ENCODE assay signal across 12 mouse cellular contexts in the genomic region with DNA sequence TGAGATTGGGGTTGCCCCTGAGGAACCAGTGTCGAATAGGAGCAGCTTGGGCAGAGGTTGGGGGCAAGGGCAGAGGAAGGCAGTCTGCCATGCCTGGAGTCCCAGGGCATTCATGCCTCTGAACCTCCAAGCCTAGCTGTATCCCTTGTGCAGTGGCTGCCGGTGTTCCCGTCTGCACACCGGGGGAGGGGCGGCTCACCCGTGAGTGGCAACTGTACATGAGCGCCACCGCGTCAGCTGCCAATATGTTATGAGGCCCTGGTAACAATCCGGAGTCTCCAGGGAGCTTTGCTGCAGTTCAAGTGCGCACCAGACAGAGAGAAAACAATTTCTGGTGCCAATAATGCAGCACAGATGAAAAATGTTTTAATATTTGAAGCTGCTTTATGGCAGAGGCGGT.
DNase-seq lines count a peak whose midpoint lies in the region; ATAC-seq and TF ChIP-seq lines count a peak whose summit lies in the region.
"Had no signal": no experiment of that assay in that cellular context is flagged by ENCODE, and none has a peak within 500 bp of the region (broad histone marks: within the 10 kb centered on the region; RNA-seq: fewer than 3 reads in every experiment).

No protein-coding gene starts in this region.

- no peak overlapping the region for H3K4me3 ChIP-seq in lung, embryonic 14.5 days (ENCODE audit: low read depth, low read length)
- no peak overlapping the region for H3K4me3 ChIP-seq in forebrain, embryonic 15.5 days
- H3K4me3 ChIP-seq in hindbrain, postnatal 0 days (ENCODE audit: low read length) = no peak overlapping the region
- H3K4me3 ChIP-seq in neural tube, embryonic 14.5 days (ENCODE audit: low read depth, low read length) = no peak overlapping the region
- H3K4me3 ChIP-seq in liver, embryonic 11.5 days (ENCODE audit: low read depth, low read length) = no peak overlapping the region
- H3K4me3 ChIP-seq: erythroblast, embryonic 14.5 days; liver, embryonic 15.5 days had no signal

- H3K4me2 ChIP-seq in lung, embryonic 14.5 days = no peak overlapping the region
- H3K4me2 ChIP-seq in forebrain, embryonic 15.5 days (replicated peaks) = no peak overlapping the region
- peak overlapping the region; percentile 2; the same call in 1 of the 2 replicates for H3K4me2 ChIP-seq in hindbrain, postnatal 0 days (ENCODE audit: low read depth, low read length)
- H3K4me2 ChIP-seq in neural tube, embryonic 14.5 days (ENCODE audit: low read depth, low read length) = no peak overlapping the region
- H3K4me2 ChIP-seq in liver, embryonic 11.5 days = no peak overlapping the region
- H3K4me2 ChIP-seq: liver, embryonic 15.5 days had no signal

- ATAC-seq in lung, embryonic 14.5 days (ENCODE audit: insufficient read depth) = no peak
- ATAC-seq in forebrain, embryonic 15.5 days (replicated peaks) = peak; percentile 60
- peak; percentile 53; the same call in 1 of the 2 replicates for ATAC-seq in hindbrain, postnatal 0 days
- peak; percentile 77 for ATAC-seq in neural tube, embryonic 14.5 days (ENCODE audit: low read depth)
- ATAC-seq in liver, embryonic 11.5 days (replicated peaks; ENCODE audit: low FRiP score) = no peak
- ATAC-seq: inflammation-experienced regulatory T-cells, adult 6 months had no signal

- no peak for TF ChIP-seq CTCF in lung, embryonic 14.5 days (IDR thresholded peaks at IDR 0.05; ENCODE audit: low read depth)
- TF ChIP-seq CTCF in hindbrain, postnatal 0 days (IDR thresholded peaks at IDR 0.05; ENCODE audit: low read depth) = no peak

- 43% methylated on average over 12 of the region's 12 CpGs for WGBS in lung, embryonic 14.5 days
- WGBS in forebrain, embryonic 15.5 days = 45% methylated on average over 12 of the region's 12 CpGs
- 29% methylated on average over 12 of the region's 12 CpGs for WGBS in hindbrain, postnatal 0 days
- WGBS in neural tube, embryonic 14.5 days = 29% methylated on average over 12 of the region's 12 CpGs
- WGBS in liver, embryonic 11.5 days = 80% methylated on average over 12 of the region's 12 CpGs

- intact Hi-C loops in left cerebral cortex, postnatal 14 days (cut with DNase I) = no loop called here

- no peaks in the 10 kb centered on the region for H3K36me3 ChIP-seq in lung, embryonic 14.5 days (ENCODE audit: insufficient read depth)
- H3K36me3 ChIP-seq in forebrain, embryonic 15.5 days = no peaks in the 10 kb centered on the region
- H3K36me3 ChIP-seq in hindbrain, postnatal 0 days (ENCODE audit: insufficient read depth, low read length) = no peaks in the 10 kb centered on the region
- no peaks in the 10 kb centered on the region for H3K36me3 ChIP-seq in neural tube, embryonic 14.5 days (ENCODE audit: control insufficient read depth, insufficient read depth, low read length)
- H3K36me3 ChIP-seq in liver, embryonic 11.5 days (ENCODE audit: control insufficient read depth, insufficient read depth, low read length) = no peaks in the 10 kb centered on the region
- H3K36me3 ChIP-seq: liver, embryonic 15.5 days had no signal

- DNase-seq in lung, embryonic 14.5 days = peak; percentile 32
- DNase-seq in lung, postnatal 14 days = no peak
- peak; percentile 69 for DNase-seq in hindbrain, postnatal 0 days (ENCODE audit: low spot score)
- DNase-seq in liver, embryonic 11.5 days (ENCODE audit: low spot score) = no peak
- no peak for DNase-seq in left cerebral cortex, postnatal 14 days (ENCODE audit: low spot score in 2 of 2)
- DNase-seq: cerebellum, adult 18-20 months; thymus, postnatal 25 days had no signal

- H3K9me3 ChIP-seq in lung, embryonic 14.5 days (ENCODE audit: low read depth, low read length) = no peaks in the 10 kb centered on the region
- H3K9me3 ChIP-seq in forebrain, embryonic 15.5 days = no peaks in the 10 kb centered on the region
- no peaks in the 10 kb centered on the region for H3K9me3 ChIP-seq in hindbrain, postnatal 0 days (ENCODE audit: low read length)
- no peaks in the 10 kb centered on the region for H3K9me3 ChIP-seq in neural tube, embryonic 14.5 days (ENCODE audit: control insufficient read depth, low read length)
- no peaks in the 10 kb centered on the region for H3K9me3 ChIP-seq in liver, embryonic 11.5 days (ENCODE audit: control insufficient read depth, low read length)

- H3K27ac ChIP-seq in lung, embryonic 14.5 days (ENCODE audit: low read depth) = no peak overlapping the region
- no peak overlapping the region for H3K27ac ChIP-seq in forebrain, embryonic 15.5 days (replicated peaks)
- H3K27ac ChIP-seq in hindbrain, postnatal 0 days = no peak overlapping the region
- 0 out of 2 replicates have a peak overlapping the region, but pooled peaks have one; percentile 1 for H3K27ac ChIP-seq in neural tube, embryonic 14.5 days (ENCODE audit: low read depth, low read length)
- H3K27ac ChIP-seq in liver, embryonic 11.5 days (ENCODE audit: low read depth, low read length) = no peak overlapping the region
- H3K27ac ChIP-seq: liver, embryonic 15.5 days had no signal

- no peak overlapping the region for H3K9ac ChIP-seq in lung, embryonic 14.5 days
- H3K9ac ChIP-seq in forebrain, embryonic 15.5 days (replicated peaks) = no peak overlapping the region
- H3K9ac ChIP-seq in hindbrain, postnatal 0 days (replicated peaks; ENCODE audit: low read length) = no peak overlapping the region
- no peak overlapping the region for H3K9ac ChIP-seq in neural tube, embryonic 14.5 days (replicated peaks; ENCODE audit: low read depth, low read length)
- H3K9ac ChIP-seq in liver, embryonic 11.5 days (ENCODE audit: low read depth, low read length) = no peak overlapping the region
- H3K9ac ChIP-seq: liver, embryonic 15.5 days had no signal

- no peaks in the 10 kb centered on the region for H3K4me1 ChIP-seq in lung, embryonic 14.5 days (ENCODE audit: insufficient read depth)
- H3K4me1 ChIP-seq in forebrain, embryonic 15.5 days = peaks cover 32% of the 10 kb centered on the region
- H3K4me1 ChIP-seq in hindbrain, postnatal 0 days (ENCODE audit: insufficient read depth, low read length) = peaks cover 9% of the 10 kb centered on the region
- peaks cover 14% of the 10 kb centered on the region for H3K4me1 ChIP-seq in neural tube, embryonic 14.5 days (ENCODE audit: control insufficient read depth, insufficient read depth, low read length)
- H3K4me1 ChIP-seq in liver, embryonic 11.5 days (replicated peaks; ENCODE audit: control insufficient read depth, insufficient read depth, low read length) = peaks cover 5% of the 10 kb centered on the region; the same call in 1 of the 2 replicates
- H3K4me1 ChIP-seq: liver, embryonic 15.5 days had no signal

- H3K27me3 ChIP-seq in lung, embryonic 14.5 days (ENCODE audit: insufficient read depth, low read length) = no peaks in the 10 kb centered on the region
- no peaks in the 10 kb centered on the region for H3K27me3 ChIP-seq in forebrain, embryonic 15.5 days
- H3K27me3 ChIP-seq in hindbrain, postnatal 0 days (ENCODE audit: insufficient read depth, low read length) = no peaks in the 10 kb centered on the region
- no peaks in the 10 kb centered on the region for H3K27me3 ChIP-seq in neural tube, embryonic 14.5 days (ENCODE audit: control insufficient read depth, insufficient read depth, low read length)
- H3K27me3 ChIP-seq in liver, embryonic 11.5 days (replicated peaks; ENCODE audit: control insufficient read depth, insufficient read depth, low read length) = no peaks in the 10 kb centered on the region
- H3K27me3 ChIP-seq: liver, embryonic 15.5 days had no signal

Comparison
In these comparisons a context has a peak if more than half of its experiments do, and no peak if none do; other contexts are left out.
1. DNase-seq: peak in lung, embryonic 14.5 days (single experiment) and hindbrain, postnatal 0 days (single experiment); none in lung, postnatal 14 days (single experiment), liver, embryonic 11.5 days (single experiment) and left cerebral cortex, postnatal 14 days (0 of 2).
2. ATAC-seq: peak in forebrain, embryonic 15.5 days (single experiment), hindbrain, postnatal 0 days (single experiment) and neural tube, embryonic 14.5 days (single experiment); none in lung, embryonic 14.5 days (single experiment) and liver, embryonic 11.5 days (single experiment).